Mouse (Mus musculus) heart, postnatal 0 days (tissue): ENCODE data around the gene Spata2. TPM values are rescaled to one million over a fixed set of nuclear protein-coding genes. Genes with fewer than 3 reads are reported as not detected.
A peak's percentile ranks its signal among the peaks of the same experiment; 100 is the strongest.

Experiments
- ATAC-seq: fragments of 200-750 bp; cut with Nextera tagmentation; 2 replicates; pipeline ENCODE4 v1.8.0; 2017; ENCODE audit warnings: low read depth, moderate number of reproducible peaks, moderate library complexity; ENCODE audit not compliant: insufficient read depth
- DNase-seq: peaks from one replicate; pipeline ENCODE4 v3.0.0-alpha.2; 2016; ENCODE audit warnings: low spot score
- H3K27ac ChIP-seq: fragments of 300-500 bp; sonication (generic); 2 replicates; pipeline ENCODE4 v1.5.1; 2014; ENCODE audit warnings: low read depth, mild to moderate bottlenecking
- H3K27me3 ChIP-seq: fragments of 300-500 bp; sonication (generic); 2 replicates; pipeline ENCODE4 v1.6.1; 2014; ENCODE audit warnings: low read length, mixed read lengths; ENCODE audit not compliant: control insufficient read depth, insufficient read depth
- H3K36me3 ChIP-seq: fragments of 300-500 bp; sonication (generic); replicated peaks from 2 replicates; pipeline ENCODE4 v1.6.1; 2014; ENCODE audit warnings: low read length, mixed read lengths; ENCODE audit not compliant: control insufficient read depth, insufficient read depth
- H3K4me1 ChIP-seq: fragments of 300-500 bp; sonication (generic); 2 replicates; pipeline ENCODE4 v1.6.1; 2014; ENCODE audit warnings: antibody characterized with exemption; ENCODE audit not compliant: control insufficient read depth, insufficient read depth
- H3K4me2 ChIP-seq: fragments of 300-500 bp; sonication (generic); 2 replicates; pipeline ENCODE4 v1.6.1; 2014; ENCODE audit warnings: low read depth, mild to moderate bottlenecking, low read length, moderate library complexity
- H3K4me3 ChIP-seq: fragments of 300-500 bp; sonication (generic); 2 replicates; pipeline ENCODE4 v1.5.1; 2014; ENCODE audit warnings: low read depth, low read length
- H3K9ac ChIP-seq: fragments of 300-500 bp; sonication (generic); replicated peaks from 2 replicates; pipeline ENCODE4 v1.6.1; 2014; ENCODE audit warnings: low read depth, low read length, mixed read lengths
- H3K9me3 ChIP-seq: fragments of 300-500 bp; sonication (generic); replicated peaks from 2 replicates; pipeline ENCODE4 v1.6.1; 2016; ENCODE audit warnings: low read length; ENCODE audit not compliant: control insufficient read depth
- CTCF ChIP-seq: IDR thresholded peaks from 2 replicates; pipeline ENCODE4 v1.5.1; 2016; ENCODE audit warnings: antibody characterized with exemption, control low read depth, low read depth
- EP300 ChIP-seq: IDR thresholded peaks from 2 replicates; pipeline ENCODE4 v1.6.1; 2016; ENCODE audit warnings: antibody characterized with exemption, low read depth
- WGBS: fragments of 180-500 bp; shearing (Covaris S2); extraction: QIAGEN DNeasy Blood & Tissue Kit; methylation state at CpG from one replicate; pipeline ENCODE4 v1.1.7; 2014; 5-methylcytosine and 5-hydroxymethylcytosine counted together
- polyA plus RNA-seq: library from polyadenylated mRNA; unstranded; fragments of >200 nt; fragmentation: Nextera tagmentation; extraction: Ambion mirVana; gene quantifications from 2 replicates; pipeline ENCODE4 v1.2.1, GENCODE M21; 2015
- total RNA-seq: library from RNA; depleted of rRNA; stranded (reverse); fragments of >200 nt; gene quantifications from 2 replicates; pipeline ENCODE4 v1.2.3, GENCODE M21; 2014; ENCODE audit warnings: low replicate concordance

The Spata2 gene
- total and polyA plus RNA-seq, 2 experiments from 2014 or later = 12.2 to 17.2 TPM

DNA sequence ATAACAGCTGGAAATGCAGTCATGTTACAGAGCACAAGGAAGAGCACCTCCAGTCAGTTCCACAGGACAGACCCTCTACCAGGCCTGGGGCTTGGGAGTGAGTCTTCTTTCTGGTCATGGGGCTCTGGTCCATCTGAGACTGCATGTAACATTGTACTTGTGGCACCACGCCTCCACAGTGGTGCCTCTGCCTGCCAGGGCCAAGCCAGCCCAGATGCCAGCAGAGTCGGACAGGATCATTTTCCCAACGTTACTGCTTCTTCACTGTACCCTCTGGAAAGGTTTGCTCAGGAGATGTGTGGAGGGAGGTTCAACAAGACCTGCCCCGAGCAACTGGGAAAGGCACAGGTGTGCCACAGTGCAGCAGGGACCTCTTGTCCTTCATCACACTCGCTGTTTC lies 23.0 kb upstream of the Spata2 start:
- no peak overlapping the region for H3K27ac ChIP-seq
- DNase-seq (no peak), ATAC-seq (no peak)
- H3K4me1 ChIP-seq = peaks cover 4% of the 10 kb centered on the region; the same call in 1 of the 2 replicates
- no peak overlapping the region for H3K4me2 ChIP-seq
- no peak overlapping the region for H3K9ac ChIP-seq
- H3K27me3 ChIP-seq = no peaks in the 10 kb centered on the region
- peaks cover 74% of the 10 kb centered on the region for H3K36me3 ChIP-seq
- TF ChIP-seq CTCF (no peak), EP300 (no peak)
- H3K4me3 ChIP-seq = no peak overlapping the region
- no peaks in the 10 kb centered on the region for H3K9me3 ChIP-seq
- WGBS = 93% methylated on average over 5 of the region's 5 CpGs

DNA sequence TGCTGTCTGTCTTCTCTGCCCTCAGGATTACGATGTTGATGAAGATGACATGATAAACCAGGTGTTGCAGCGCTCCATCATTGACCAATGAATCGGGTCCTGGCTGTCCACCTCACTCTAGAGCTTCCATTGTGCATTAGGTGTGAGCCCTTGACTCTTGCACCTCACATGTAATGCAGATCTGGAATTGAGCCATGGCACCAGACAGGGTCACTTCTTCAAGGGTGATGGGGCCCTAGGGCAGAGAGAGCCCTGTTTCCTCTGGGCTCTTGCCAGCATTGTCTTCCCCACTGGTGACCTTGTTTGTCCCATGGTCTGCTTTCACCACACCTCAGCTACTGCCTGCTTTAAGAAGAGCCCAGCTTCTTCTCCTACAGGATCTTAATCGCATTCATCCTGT lies 22.0 kb upstream of the Spata2 start:
- Histone ChIP-seq H3K4me2 (no peak overlapping the region), H3K36me3 (peaks cover 85% of the 10 kb centered on the region), H3K27me3 (no peaks in the 10 kb centered on the region), H3K4me3 (no peak overlapping the region), H3K27ac (no peak overlapping the region), H3K4me1 (peaks cover 11% of the 10 kb centered on the region), H3K9me3 (no peaks in the 10 kb centered on the region), H3K9ac (no peak overlapping the region)
- DNase-seq = no peak
- no peak for ATAC-seq
- TF ChIP-seq EP300 = no peak
- TF ChIP-seq CTCF = no peak
- 85% methylated on average over 4 of the region's 4 CpGs for WGBS

DNA sequence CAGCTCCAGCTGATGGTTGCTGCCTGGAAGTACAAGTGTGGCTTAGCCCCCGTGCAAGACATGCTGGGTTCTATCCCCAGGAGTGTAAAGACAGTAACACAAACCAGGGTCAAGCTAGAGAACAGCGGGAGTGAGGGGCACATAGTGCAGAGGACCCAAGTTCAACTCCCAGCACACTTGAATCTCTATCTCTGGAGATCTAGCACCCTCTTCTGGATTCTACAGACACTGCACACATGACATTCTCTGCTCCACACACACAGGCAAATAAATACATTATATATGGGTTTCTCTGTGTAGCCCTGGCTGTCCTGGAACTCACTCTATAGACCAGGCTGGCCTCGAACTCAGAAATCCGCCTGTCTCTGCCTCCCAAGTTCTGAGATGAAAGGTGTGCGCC lies 20.3 kb upstream of the Spata2 start:
- H3K27ac ChIP-seq = no peak overlapping the region
- DNase-seq = no peak
- peaks cover 94% of the 10 kb centered on the region for H3K36me3 ChIP-seq
- H3K9ac ChIP-seq = no peak overlapping the region
- no peaks in the 10 kb centered on the region for H3K27me3 ChIP-seq
- no peak for ATAC-seq
- peaks cover 11% of the 10 kb centered on the region for H3K4me1 ChIP-seq
- WGBS = 89% methylated on average over 5 of the region's 5 CpGs
- TF ChIP-seq CTCF (peak; percentile 29), EP300 (no peak)
- no peak overlapping the region for H3K4me3 ChIP-seq
- H3K9me3 ChIP-seq = no peaks in the 10 kb centered on the region
- no peak overlapping the region for H3K4me2 ChIP-seq

DNA sequence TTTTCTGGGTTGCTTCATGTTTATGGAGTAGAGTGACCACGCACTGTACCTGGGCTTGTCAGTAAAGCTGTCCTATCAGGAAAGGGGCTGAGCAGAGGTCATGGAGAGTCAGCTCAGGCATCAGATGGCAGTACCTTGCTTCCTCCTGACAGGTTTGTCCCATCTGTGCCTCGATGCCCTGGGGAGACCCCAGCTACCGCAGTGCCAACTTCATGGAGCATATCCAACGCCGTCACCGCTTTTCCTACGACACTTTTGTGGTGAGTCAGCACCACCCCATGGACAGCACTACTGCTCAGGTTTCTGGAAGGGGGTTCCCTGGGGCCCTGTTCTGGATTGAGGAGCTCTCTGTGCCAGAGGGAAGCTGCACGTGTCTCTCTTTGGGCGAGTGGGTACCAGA lies 19.7 kb upstream of the Spata2 start:
- H3K9ac ChIP-seq = no peak overlapping the region
- H3K36me3 ChIP-seq = peaks cover 94% of the 10 kb centered on the region
- H3K4me1 ChIP-seq = peaks cover 11% of the 10 kb centered on the region
- no peaks in the 10 kb centered on the region for H3K27me3 ChIP-seq
- no peak overlapping the region for H3K4me3 ChIP-seq
- WGBS = 89% methylated on average over 9 of the region's 9 CpGs
- no peak overlapping the region for H3K27ac ChIP-seq
- H3K9me3 ChIP-seq = no peaks in the 10 kb centered on the region
- no peak overlapping the region for H3K4me2 ChIP-seq
- DNase-seq (no peak), ATAC-seq (no peak)
- no peak for TF ChIP-seq EP300
- no peak for TF ChIP-seq CTCF

DNA sequence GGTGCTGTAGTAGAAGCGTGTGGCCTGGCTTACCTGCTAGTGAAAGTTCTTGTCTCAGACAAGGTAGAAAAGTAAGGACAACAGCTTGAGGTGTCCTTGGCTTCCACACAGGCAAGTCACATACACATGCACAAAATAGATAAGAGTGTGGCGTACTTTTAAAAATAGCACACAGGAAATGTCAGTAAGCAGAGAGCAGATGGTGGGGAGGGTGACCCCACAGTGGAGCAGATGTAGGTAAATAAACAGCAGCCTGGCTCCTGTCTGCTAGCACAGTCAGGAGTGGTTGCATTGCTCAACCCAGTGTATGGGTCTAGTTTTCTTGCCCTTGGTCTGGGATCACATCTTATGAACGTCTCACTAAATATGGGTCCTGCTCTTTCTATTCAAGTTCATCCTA lies 17.8 kb upstream of the Spata2 start:
- peaks cover 76% of the 10 kb centered on the region for H3K36me3 ChIP-seq
- TF ChIP-seq EP300 (no peak), CTCF (no peak)
- H3K27me3 ChIP-seq = no peaks in the 10 kb centered on the region
- peak; percentile 79 for ATAC-seq
- H3K4me2 ChIP-seq = peak overlapping the region; percentile 24; the same call in 1 of the 2 replicates
- 23% methylated on average over 3 of the region's 3 CpGs for WGBS
- DNase-seq = peak; percentile 47
- peak overlapping the region; percentile 37; the same call in 1 of the 2 replicates for H3K9ac ChIP-seq
- H3K9me3 ChIP-seq = no peaks in the 10 kb centered on the region
- peak overlapping the region; percentile 90 for H3K27ac ChIP-seq
- H3K4me3 ChIP-seq = no peak overlapping the region
- H3K4me1 ChIP-seq = peaks cover 21% of the 10 kb centered on the region

DNA sequence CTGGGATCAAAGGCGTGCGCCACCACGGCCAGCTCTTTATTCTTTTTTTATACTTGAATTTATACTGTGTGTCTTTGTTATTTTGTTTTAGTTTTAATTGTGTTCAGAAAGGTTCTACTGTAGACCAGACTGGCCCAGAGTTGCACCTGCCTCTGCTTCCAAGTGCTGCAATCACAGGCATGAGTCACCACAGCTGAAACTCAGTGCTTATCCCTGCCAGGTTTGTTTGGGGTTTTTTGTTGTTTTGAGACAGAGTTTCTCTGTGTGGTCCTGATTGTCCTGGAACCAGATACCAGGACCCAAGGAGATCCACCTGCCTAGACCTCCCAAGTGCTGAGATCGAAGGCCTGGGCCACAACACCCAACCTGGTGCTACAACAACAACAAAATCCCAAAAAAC lies 15.9 kb upstream of the Spata2 start:
- Histone ChIP-seq H3K36me3 (peaks cover 57% of the 10 kb centered on the region), H3K27ac (no peak overlapping the region), H3K9me3 (no peaks in the 10 kb centered on the region), H3K9ac (no peak overlapping the region), H3K4me2 (no peak overlapping the region), H3K27me3 (no peaks in the 10 kb centered on the region), H3K4me1 (peaks cover 36% of the 10 kb centered on the region), H3K4me3 (no peak overlapping the region)
- ATAC-seq (no peak), DNase-seq (no peak)
- WGBS = 90% methylated on average over 4 of the region's 4 CpGs
- TF ChIP-seq EP300 = no peak
- TF ChIP-seq CTCF = no peak
